Mouse (Mus musculus) naive thymus-derived CD4-positive, alpha-beta T cell, adult 2 months (primary cell): ENCODE data around the gene Ostm1.

ENCODE experiments used
- DNase-seq: peaks from one replicate; pipeline ENCODE4 v3.0.0-alpha.2; 2011; ENCODE audit warnings: low read depth

Ostm1 gene

DNA sequence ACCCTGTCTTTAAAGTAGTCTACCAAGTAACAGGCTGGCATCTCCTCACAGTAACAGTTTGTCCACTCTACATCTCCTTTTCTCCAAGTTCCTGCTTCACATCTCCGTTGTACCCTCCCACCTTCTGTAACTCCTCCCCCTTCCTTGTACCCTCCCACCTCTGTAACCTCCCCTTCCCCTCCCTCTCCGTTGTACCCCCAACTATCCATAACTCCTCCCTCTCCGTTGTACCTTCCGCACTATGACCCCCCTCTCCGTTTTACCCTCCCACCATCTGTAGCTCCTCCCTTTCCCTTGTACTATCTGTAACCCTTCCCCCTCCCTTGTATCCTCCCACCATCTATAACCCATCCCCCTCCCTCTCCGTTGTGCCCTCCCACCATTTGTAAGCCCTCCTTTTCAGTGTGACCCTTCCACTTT lies 97.0 kb downstream of the Ostm1 start:
- DNase-seq = peak; percentile 45

DNA sequence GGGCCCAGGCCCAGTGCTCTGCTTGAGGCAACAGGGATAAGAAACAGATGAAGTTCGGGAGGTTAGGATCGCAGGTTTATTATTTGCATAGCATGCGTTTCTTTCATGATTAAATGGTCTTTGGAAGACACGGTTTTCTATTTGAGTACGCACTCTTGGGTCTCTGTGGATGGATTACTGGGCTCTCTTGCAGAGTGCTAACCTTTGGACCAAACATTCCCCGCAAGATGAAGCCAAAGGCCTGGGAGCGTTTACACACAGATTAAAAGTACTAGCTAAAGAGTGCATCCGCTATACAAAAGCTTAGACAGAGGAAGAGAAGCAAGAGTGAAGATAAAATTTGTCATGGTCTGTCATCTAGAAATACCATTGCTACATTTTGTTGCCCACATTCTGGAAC lies 98.8 kb downstream of the Ostm1 start:
- DNase-seq = no peak

DNA sequence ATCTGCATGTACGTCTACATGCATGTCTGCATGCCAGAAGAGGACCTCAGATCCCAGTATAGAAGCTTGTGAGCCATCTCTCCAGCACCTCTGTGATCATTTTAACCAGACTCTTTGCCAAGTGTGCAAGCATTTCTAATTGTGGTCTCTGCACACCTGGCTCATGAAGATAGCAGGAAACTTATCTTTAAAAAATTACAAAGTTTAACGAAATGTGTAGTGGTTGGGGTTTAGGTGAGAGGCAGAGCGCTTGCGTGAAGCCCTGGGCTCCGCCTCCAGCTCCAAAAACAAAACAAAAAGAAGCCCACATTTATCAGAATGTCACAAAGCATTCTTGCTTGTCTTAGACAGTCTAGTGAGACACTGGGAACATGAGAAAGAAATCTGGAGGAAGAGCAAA lies 104.3 kb downstream of the Ostm1 start:
- no peak for DNase-seq

DNA sequence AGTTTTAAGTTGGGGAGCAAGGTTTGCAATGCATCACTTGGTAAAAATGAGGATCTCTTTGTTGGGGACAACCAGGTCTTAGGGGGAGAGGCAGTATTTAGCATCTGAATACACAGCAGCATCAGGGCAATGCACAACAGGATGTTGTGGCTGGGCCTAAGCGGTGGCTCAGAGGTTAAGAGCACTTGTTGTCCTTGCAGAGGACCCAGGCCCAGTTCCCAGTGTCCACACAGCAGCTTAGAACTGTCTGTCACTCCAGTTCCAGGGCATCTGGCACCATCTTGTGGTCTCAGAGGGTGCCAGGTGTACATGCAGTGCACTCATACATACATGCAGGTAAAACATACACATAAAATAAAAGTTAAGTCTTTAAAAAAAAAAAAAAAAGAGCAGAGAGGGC lies 106.1 kb downstream of the Ostm1 start:
- no peak for DNase-seq

DNA sequence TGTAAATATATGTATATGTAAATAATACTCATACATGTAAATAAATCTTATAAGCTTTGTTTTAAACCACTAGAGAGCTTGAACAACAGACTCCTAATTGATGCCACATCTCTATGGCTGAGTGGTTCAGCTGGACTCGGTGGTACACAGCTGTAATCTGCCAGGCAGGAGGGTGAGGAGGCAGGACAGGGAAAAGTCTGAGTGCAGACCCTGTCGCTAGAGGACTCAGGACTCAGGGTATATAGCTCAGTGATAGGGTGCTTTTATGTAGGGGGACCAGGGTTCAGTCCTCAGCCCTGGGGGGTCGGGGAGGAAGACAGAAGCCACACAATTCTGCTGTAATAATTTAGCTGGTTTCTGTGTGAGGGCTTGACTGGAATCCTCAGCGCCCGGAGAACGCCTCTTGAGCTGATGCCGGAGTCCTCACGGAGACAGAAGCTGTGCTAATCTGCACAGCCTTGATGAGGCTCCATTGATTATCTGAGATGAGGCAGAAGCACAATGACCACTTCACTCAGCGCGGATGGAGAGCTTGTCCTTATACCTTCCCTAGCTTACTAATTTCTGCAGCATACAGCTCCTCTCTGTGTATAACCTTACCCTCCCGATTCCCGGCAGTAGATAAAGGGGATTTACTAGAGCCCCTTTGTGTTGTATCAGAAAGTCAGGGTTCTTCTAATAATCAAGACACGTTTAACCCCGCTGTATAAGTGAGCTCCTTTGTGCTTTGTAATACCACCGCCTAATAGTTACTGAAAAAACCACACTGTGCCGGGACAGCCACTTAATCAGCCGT lies 106.8 kb downstream of the Ostm1 start:
- no peak for DNase-seq

DNA sequence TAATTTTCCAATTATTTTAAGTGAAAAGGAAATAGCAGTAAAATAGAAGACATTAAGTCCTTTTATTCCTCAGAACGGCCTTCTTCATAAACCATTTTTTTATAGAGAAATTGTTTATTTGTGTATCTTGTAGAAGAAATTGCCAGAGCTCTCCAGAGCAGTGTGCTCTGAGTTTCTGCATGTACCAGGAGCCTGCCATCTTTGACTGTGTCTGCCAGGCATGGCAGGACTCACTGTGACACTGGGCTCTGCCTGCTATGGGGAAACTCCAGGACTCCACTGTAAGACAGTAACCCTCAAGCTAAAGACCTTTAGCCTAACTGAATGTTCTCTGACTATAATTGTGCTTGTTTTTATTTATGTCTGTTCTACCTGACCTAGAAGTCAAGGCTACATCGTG lies 107.4 kb downstream of the Ostm1 start:
- no peak for DNase-seq

DNA sequence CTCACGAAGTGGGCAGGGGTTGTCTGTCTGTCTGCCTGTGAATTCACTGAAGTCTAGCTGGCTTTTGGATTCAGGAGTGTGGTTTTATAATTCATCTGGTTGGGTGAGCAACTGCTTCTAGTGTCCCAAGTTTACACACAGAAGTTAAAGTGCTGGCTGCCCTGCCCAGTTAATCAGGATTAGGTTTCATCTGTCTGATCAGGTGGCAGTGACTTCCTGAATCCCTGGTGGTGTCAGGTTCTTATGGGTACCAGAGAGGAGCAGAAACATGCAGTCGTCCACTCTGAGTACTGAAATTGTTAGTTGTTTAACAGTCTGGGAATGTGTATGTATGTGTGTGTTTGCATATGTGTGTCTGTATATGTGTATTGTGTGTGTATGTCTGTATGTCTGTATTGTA lies 108.5 kb downstream of the Ostm1 start:
- DNase-seq = no peak

DNA sequence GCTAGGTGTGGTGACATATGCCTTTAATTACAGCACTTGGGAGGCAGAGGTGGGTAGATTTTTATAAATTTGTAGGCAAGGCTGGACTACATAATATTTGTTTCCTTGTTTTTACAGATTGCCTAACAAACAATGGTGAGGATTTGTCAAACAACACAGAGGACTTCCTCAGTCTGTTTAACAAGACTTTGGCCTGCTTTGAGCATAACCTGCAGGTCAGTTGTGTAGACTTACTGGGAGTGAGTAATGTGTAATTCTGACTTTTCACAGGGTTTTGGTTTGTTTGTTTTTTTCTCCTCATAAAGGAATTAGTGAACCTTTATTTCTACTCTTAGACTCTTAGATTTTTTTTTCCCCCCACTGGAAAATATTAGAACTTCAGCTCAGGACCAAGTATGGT lies 109.2 kb downstream of the Ostm1 start:
- DNase-seq = no peak

DNA sequence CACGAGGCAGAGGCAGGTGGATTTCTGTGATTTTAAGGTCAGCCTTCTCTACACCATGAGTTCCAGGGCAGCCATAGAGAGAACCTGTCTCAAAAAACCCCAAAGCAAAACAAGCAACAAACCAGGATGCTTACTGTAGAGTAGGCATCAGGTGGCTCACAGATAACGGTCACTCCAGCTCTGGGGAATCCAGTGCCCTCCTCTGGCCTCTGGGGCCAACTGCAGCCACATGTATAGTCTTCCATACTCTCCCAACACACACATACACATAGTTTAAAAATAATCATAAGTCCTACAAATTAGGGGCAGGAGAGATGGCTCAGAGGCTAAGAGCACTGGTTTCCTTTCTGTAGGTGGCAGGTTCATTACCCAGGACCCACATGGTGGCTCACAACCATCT lies 109.9 kb downstream of the Ostm1 start:
- DNase-seq = no peak

DNA sequence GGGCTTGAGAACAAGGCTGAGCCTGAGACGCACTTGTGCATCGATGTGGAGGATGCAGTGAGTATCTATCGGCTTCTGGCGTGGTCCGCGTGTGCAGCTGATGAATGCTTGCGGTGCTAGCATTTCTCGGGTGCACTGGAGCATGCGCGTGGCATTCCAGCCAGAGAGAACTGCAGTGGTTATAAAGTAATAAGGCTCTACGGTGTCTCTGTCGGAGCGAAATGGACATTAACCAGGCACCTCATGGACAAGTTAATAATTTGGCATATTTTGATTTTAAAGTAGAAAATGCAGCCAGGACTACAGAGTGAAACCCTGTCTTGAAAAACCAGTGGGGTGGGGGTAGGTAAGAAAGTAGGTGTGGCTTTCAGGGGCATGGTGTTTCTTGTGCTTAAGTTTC lies 112.7 kb downstream of the Ostm1 start:
- DNase-seq = no peak

DNA sequence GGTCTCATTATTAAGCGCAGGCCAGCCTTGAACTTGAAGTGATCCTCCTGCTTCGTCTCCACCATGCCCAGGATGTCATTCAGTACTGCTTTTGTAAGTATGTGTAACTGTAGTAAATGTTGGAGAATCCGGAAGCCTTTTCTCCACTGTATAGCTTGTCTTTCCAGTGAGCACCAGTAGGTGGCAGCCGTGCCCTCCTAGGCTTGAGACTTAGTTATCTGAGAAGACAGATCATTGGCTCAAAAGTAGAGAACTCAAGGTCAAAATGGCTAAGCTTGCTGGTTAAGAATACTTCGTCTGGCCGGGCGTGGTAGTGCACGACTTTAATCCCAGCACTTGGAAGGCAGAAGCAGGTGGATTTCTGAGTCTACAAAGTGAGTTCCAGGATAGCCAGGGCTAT lies 113.4 kb downstream of the Ostm1 start:
- peak; percentile 92 for DNase-seq

DNA sequence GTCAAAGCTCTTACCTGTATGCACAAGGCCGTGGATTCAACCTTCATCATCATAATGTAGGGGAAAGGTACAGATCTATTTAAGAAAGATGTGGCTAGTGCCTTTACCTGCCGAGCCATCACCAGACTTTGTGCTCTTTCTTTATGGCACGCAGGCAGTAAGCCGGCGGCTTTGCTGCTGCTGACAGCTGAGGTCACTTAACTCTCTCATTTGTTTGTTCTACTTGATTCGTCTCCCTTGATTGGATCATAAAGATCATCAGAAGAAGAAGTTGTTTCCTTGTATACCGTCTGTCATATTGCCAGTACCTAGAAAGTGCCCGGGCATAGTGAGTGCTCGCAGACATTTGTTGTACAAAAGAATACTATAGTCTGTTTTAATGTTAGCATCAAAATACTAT lies 114.8 kb downstream of the Ostm1 start:
- DNase-seq = peak; percentile 58

DNA sequence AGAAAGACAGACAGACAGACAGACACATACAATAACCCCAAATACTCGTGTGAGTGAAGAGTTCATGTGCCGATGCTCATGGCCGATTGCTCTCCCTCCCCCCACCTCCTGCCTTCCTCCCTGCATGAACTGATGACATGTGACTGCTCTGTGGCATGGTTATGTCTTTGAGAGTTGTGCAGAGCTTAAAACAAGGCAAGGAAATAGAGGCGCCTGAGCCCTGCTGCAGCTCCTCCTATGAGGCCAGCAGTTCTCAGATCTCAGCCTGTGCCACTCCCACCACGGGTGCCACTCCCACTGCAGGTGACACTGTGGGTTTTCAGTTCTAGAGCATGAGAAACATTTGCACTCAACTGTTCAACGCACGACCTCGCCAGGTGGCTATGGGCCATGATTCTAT lies 115.4 kb downstream of the Ostm1 start:
- peak; percentile 93 for DNase-seq

DNA sequence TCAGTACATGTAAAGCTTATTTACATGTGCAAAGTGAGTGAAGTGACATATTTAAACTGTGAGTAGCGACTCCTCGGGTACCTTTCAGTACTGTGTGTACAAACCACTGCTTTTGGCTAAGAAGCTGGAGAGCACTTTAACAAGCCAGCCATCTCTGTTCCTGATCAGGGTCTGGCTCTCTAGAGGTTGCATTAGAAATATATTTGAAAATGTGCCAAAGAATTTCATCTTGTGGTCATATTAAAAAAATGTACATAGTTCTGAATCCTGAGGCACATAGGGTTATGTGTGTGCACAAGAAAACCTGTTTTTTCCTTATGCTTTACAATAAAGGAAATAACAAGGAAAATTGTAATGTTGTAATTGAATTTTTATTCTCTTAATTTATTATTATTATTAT lies 118.5 kb downstream of the Ostm1 start:
- no peak for DNase-seq

DNA sequence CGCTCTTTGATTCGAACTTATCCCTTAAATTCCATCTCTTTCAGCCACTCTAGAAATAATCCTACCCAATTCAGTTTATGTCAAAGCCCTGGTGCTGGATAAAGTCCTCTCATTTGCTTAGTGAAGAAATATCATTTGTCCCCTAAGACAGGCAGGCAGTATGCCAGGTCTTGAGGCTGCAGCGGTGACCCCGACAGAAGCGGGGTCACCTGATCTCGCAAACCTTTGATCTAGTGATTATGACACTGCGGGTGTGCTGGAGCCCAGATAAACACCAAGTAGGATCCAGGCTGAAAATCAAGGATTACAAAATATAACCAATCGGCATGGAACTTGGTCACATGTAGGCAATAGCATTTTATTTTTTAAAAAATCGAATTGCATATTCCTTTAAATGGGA lies 131.1 kb downstream of the Ostm1 start:
- DNase-seq = no peak

DNA sequence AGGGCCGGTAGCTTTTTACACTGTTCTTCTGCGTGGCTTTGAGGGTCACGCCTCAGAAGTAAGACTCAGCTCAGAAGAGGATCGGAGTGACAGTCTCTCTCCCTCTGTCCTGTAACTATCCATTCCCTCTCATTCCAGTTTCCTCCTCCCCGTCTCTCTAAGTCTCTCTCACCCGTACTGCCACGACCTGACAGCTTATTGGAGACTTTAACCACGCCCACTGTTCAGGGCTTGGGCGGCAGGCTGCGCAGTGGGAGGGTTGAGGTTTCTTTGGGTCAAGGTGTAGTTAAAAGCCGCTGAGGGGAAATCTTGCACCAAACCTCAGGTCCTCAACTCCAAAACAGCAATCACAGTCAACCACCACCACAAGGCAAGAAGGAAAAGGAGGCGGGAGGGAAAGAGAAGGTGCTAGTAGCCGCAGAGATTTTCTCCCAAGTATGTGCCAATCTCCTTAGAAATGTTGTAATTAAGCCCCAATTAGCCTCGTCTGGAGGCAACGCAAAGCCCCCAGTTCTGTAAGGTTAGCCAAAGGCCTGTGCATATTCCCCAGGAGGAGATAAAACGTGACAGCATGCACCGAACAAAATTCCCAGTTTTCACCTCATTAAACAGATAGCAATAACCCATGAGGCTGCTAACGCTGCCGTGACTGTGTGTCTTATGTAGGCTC lies 131.9 kb downstream of the Ostm1 start:
- DNase-seq = no peak

DNA sequence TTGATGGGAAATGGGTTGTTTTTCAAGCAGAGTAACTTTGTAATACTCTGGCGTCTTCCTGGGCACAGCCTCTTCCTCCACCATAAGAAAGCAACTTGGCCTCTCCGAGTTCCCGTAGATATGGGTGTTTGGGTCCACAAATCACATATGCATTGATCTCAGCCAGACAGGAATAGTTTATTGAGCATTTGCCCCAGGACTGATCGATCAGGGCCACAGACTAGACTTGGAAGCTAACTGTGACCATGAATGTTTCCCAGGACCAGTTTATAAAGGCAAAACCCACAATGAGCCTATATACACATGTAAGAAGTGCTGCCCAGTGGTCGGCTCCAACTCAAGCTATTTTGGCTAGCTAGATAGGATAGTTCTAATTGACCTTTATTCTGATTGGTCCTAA lies 138.5 kb downstream of the Ostm1 start:
- no peak for DNase-seq

DNA sequence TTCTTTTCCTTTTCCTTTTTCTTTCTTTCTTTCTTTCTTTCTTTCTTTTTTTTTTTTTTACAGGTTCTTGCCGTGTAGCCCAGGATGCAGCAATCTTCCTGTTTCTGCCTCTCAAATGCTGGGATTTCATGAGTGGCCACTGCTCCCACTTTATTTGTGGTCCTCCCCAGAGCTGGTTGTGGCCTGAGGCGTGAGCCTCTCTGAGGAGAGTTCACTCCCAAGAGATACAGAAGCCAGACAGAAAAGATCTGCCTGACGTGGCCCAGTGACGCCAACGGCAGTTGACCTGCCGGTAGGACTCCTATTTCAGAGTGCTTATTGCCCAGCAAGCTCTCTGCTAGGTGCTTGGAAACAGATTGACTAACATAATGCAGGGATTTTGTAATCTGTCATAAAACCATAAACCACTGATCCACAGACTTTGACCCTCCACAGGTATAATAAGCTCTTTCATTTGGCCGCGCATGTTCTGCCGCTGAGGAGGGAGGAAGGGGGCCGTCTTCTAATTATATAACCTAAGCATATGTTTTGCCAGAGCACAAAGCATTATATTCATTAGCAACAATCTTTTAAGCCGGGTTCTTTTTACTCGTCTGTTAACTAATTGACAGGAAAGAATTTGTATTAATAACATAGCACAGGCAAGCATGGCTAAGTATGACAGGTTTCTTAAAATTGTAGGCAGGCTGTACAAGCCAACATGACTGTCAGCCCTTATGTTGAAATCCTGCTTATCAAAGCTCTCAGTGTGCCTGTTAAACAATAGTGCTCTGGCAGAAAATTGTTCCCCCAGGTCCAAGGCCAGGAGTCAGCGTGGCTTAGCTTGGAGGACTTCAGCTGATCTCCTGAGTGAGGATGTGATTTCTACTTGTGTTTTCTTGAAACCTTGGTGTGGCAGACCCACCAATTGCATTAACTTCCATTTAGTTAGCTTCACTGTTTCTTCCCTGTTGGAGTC lies 139.9 kb downstream of the Ostm1 start:
- no peak for DNase-seq

DNA sequence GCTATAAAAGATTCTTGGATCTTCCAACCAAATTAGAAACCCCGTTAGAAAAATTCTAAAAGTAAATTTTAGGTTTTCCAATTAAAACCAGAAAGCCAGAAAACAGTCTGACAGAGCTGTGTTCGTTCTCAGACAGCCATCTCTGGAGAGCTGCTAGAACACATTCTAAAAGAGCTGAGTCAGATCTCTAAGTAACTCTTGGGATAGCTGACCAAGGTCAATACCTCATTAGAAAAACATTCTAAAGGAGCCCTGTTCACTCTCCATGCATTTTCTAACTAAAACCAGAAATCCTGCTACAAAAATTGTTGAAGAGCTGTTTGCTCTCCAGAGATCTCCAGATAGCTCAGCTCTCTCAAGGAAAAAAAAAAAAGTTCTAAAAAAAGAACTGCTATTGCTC lies 146.0 kb downstream of the Ostm1 start:
- no peak for DNase-seq

DNA sequence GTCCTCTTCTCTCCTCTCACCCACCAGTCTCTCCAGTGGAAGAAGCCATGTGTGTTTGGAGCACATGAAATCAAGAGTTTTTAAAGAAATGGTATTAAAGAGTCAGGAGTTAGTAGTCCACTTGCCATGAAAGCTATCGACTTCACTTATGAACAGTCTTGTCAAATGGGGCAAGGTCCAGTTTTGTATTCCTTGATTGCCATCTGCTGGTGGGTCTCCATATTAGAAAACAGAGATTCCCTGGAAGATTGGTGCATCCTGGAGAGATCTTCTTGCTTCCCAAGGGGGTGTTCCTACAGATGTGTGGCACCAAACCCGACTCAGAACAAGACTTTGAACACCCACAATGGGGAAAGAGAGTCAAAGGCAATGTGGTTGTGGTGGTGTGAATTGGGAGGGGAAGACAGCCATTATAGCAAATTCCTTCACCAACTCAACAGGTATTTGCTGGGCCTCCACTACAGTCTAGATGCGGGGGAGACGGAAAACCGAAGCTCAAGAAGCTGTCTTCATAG lies 151.0 kb downstream of the Ostm1 start:
- DNase-seq = peak; percentile 69

DNA sequence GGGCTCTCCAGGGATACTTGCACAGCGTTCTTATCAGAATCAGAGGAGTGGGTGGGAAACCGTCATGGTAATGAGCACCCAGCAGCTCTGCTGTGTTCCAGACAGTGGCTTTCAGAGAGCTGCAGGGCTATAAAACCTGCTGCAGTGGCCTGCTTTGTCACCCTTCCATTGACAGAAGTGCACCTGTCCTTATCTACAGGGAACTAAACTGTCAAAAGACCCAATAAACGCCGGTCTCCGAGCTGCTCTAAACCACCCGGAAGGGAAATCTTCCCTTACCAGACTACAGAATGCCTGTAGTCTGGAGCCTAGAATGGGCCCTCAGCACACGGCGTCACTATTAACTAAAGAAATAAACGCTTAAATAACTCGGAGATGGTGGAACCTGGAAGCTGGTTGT lies 168.2 kb downstream of the Ostm1 start:
- no peak for DNase-seq
